Mouse (Mus musculus) liver, adult 2 months (tissue): ENCODE data around the gene Kif22.

ENCODE experiments used
- CTCF ChIP-seq: fragments of 200-500 bp; IDR thresholded peaks from 2 replicates; pipeline ENCODE4 v1.5.1; 2011; ENCODE audit warnings: low read depth, low read length, control low read depth
- POLR2A ChIP-seq: fragments of 200-500 bp; IDR thresholded peaks from 2 replicates; pipeline ENCODE4 v1.6.1; 2011; ENCODE audit warnings: low read length, control low read depth; ENCODE audit not compliant: insufficient read depth; ENCODE audit errors: extremely low read depth

- TF ChIP-seq CTCF, result no peak
- TF ChIP-seq POLR2A, result no peak
Measured at GRCm38 (mm10) chr7:127009307-127010085, 32.8 kb downstream of the Kif22 start.
